ENCODE assay signal across 11 mouse cellular contexts in genomic region chr11:115807306-115807705, GRCm38 (mm10). TPM values are rescaled to one million over a fixed set of nuclear protein-coding genes. Genes with fewer than 3 reads are reported as not detected.
DNase-seq lines count a peak whose midpoint lies in the region; ATAC-seq and TF ChIP-seq lines count a peak whose summit lies in the region.
"Had no signal": no experiment of that assay in that cellular context is flagged by ENCODE, and none has a peak within 500 bp of the region (broad histone marks: within the 10 kb centered on the region; RNA-seq: fewer than 3 reads in every experiment).

No protein-coding gene starts in this region.

- no peak for TF ChIP-seq EP300 in heart, postnatal 0 days (IDR thresholded peaks at IDR 0.05; ENCODE audit: low read depth)

- TF ChIP-seq POLR2A in brain, embryonic 14.5 days (IDR thresholded peaks at IDR 0.05; ENCODE audit: borderline replicate concordance, extremely low read depth, insufficient read depth, insufficient read length, poor library complexity, severe bottlenecking): no peak

- H3K27ac ChIP-seq in heart, postnatal 0 days (ENCODE audit: low read depth): peak overlapping the region; percentile 32; the same call in 1 of the 2 replicates
- peak overlapping the region; percentile 25; the same call in 1 of the 2 replicates for H3K27ac ChIP-seq in forebrain, embryonic 16.5 days (ENCODE audit: low read length)
- peak overlapping the region; percentile 67 for H3K27ac ChIP-seq in midbrain, embryonic 16.5 days (ENCODE audit: low read length)
- H3K27ac ChIP-seq: embryonic facial prominence, embryonic 12.5 days had no signal

- H3K4me3 ChIP-seq in heart, postnatal 0 days (ENCODE audit: low read depth, low read length): no peak overlapping the region
- no peak overlapping the region for H3K4me3 ChIP-seq in forebrain, embryonic 16.5 days (replicated peaks; ENCODE audit: low read length)
- no peak overlapping the region for H3K4me3 ChIP-seq in midbrain, embryonic 16.5 days (ENCODE audit: low read depth, low read length)
- H3K4me3 ChIP-seq: embryonic facial prominence, embryonic 12.5 days; kidney, embryonic 15.5 days had no signal

- H3K4me2 ChIP-seq in heart, postnatal 0 days (ENCODE audit: low read depth, low read length): no peak overlapping the region
- peak overlapping the region; percentile 11; the same call in 1 of the 2 replicates for H3K4me2 ChIP-seq in forebrain, embryonic 16.5 days (ENCODE audit: low read length)
- 0 out of 2 replicates have a peak overlapping the region, but pooled peaks have one; percentile 17 for H3K4me2 ChIP-seq in midbrain, embryonic 16.5 days (ENCODE audit: low read length)

- H3K4me1 ChIP-seq in heart, postnatal 0 days (ENCODE audit: control insufficient read depth, insufficient read depth): peaks cover 47% of the 10 kb centered on the region
- peaks cover 34% of the 10 kb centered on the region for H3K4me1 ChIP-seq in forebrain, embryonic 16.5 days (replicated peaks; ENCODE audit: control insufficient read depth, insufficient read depth, low read length)
- H3K4me1 ChIP-seq in midbrain, embryonic 16.5 days (ENCODE audit: control insufficient read depth, insufficient read depth, low read length): peaks cover 22% of the 10 kb centered on the region

- H3K36me3 ChIP-seq in heart, postnatal 0 days (replicated peaks; ENCODE audit: control insufficient read depth, insufficient read depth, low read length): peaks cover 51% of the 10 kb centered on the region
- H3K36me3 ChIP-seq in forebrain, embryonic 16.5 days (ENCODE audit: control insufficient read depth, insufficient read depth): peaks cover 5% of the 10 kb centered on the region; the same call in 1 of the 2 replicates
- no peaks in the 10 kb centered on the region for H3K36me3 ChIP-seq in midbrain, embryonic 16.5 days (ENCODE audit: control insufficient read depth, insufficient read depth, low read length)

- 87% methylated on average over 6 of the region's 6 CpGs for WGBS in heart, postnatal 0 days
- 21% methylated on average over 6 of the region's 6 CpGs for WGBS in forebrain, embryonic 16.5 days
- 60% methylated on average over 6 of the region's 6 CpGs for WGBS in midbrain, embryonic 16.5 days

- ATAC-seq in heart, postnatal 0 days (ENCODE audit: insufficient read depth, low read depth): no peak
- ATAC-seq in forebrain, embryonic 16.5 days: peak; percentile 53
- no peak for ATAC-seq in midbrain, embryonic 16.5 days

- H3K27me3 ChIP-seq in heart, postnatal 0 days (ENCODE audit: control insufficient read depth, insufficient read depth, low read length): no peaks in the 10 kb centered on the region
- no peaks in the 10 kb centered on the region for H3K27me3 ChIP-seq in forebrain, embryonic 16.5 days (replicated peaks; ENCODE audit: control insufficient read depth, insufficient read depth, low read length)
- H3K27me3 ChIP-seq in midbrain, embryonic 16.5 days (ENCODE audit: control insufficient read depth, insufficient read depth, low read depth, low read length): no peaks in the 10 kb centered on the region
- H3K27me3 ChIP-seq: embryonic facial prominence, embryonic 12.5 days; kidney, embryonic 15.5 days had no signal

- H3K9ac ChIP-seq in heart, postnatal 0 days (replicated peaks; ENCODE audit: low read depth, low read length): 0 out of 2 replicates have a peak overlapping the region, but pooled peaks have one; percentile 8
- 0 out of 2 replicates have a peak overlapping the region, but pooled peaks have one; percentile 4 for H3K9ac ChIP-seq in forebrain, embryonic 16.5 days (replicated peaks; ENCODE audit: low read depth, low read length)
- 0 out of 2 replicates have a peak overlapping the region, but pooled peaks have one; percentile 38 for H3K9ac ChIP-seq in midbrain, embryonic 16.5 days (ENCODE audit: low read depth, low read length)
- H3K9ac ChIP-seq: embryonic facial prominence, embryonic 12.5 days; kidney, embryonic 15.5 days had no signal

- H3K9me3 ChIP-seq in heart, postnatal 0 days (replicated peaks; ENCODE audit: control insufficient read depth, low read length): no peaks in the 10 kb centered on the region
- no peaks in the 10 kb centered on the region for H3K9me3 ChIP-seq in forebrain, embryonic 16.5 days (ENCODE audit: control insufficient read depth, low read length)
- H3K9me3 ChIP-seq in midbrain, embryonic 16.5 days (replicated peaks; ENCODE audit: control insufficient read depth, low read length, poor library complexity, severe bottlenecking): no peaks in the 10 kb centered on the region
- H3K9me3 ChIP-seq: embryonic facial prominence, embryonic 12.5 days; kidney, embryonic 15.5 days had no signal

- DNase-seq in heart, postnatal 0 days (ENCODE audit: low spot score): no peak
- no peak for DNase-seq in heart, postnatal 4 days
- peak; percentile 82 for DNase-seq in brain, embryonic 14.5 days (ENCODE audit: low read depth)
- DNase-seq in ovary, adult 18-20 months (ENCODE audit: low spot score): no peak
- no peak for DNase-seq in cerebellum, adult 18-20 months
- no peak for DNase-seq in adipocyte (ENCODE audit: low spot score)

- TF ChIP-seq CTCF in heart, postnatal 0 days (IDR thresholded peaks at IDR 0.05; ENCODE audit: low read depth): no peak
- no peak for TF ChIP-seq CTCF in brain, embryonic 14.5 days (IDR thresholded peaks at IDR 0.05; ENCODE audit: borderline replicate concordance, extremely low read depth, insufficient read depth, insufficient read length)

RNA-seq across cellular contexts. Expression of gene Caskin2, which starts 6.1 kb away (rescaled TPM):
- 62.1 and 107 TPM in 2 replicates for total RNA-seq in heart, postnatal 0 days (2014; rRNA removed; ENCODE audit: low replicate concordance)
- 12.6 and 14.2 TPM in 2 replicates for polyA plus RNA-seq in heart, postnatal 0 days (2015; fragmentation: Nextera tagmentation; extraction: Ambion mirVana)
- 10 to 100 TPM; 51.7 to 58.8 TPM for total RNA-seq in heart, postnatal 4 days (2021)
- 24.7 and 24.8 TPM in 2 replicates for polyA plus RNA-seq in brain, embryonic 14.5 days (2012; rRNA removed)
- 9.1 and 11.2 TPM in 2 replicates for polyA plus RNA-seq in forebrain, embryonic 16.5 days (2015; fragmentation: Nextera tagmentation; extraction: Ambion mirVana)
- 7.6 and 8.9 TPM in 2 replicates for polyA plus RNA-seq in midbrain, embryonic 16.5 days (2015; fragmentation: Nextera tagmentation; extraction: Ambion mirVana)

RNA-seq across cellular contexts. Expression of gene Tsen54, which starts 7.2 kb away (rescaled TPM):
- 35.5 and 58.5 TPM in 2 replicates for total RNA-seq in heart, postnatal 0 days (2014; rRNA removed; ENCODE audit: low replicate concordance)
- 14.8 and 17.7 TPM in 2 replicates for polyA plus RNA-seq in heart, postnatal 0 days (2015; fragmentation: Nextera tagmentation; extraction: Ambion mirVana)
- total RNA-seq in heart, postnatal 4 days (2021): 10 to 100 TPM; 13.0 to 14.2 TPM
- polyA plus RNA-seq in brain, embryonic 14.5 days (2012; rRNA removed): 24.2 and 36.4 TPM in 2 replicates
- polyA plus RNA-seq in forebrain, embryonic 16.5 days (2015; fragmentation: Nextera tagmentation; extraction: Ambion mirVana): 25.8 and 28.3 TPM in 2 replicates
- 23.7 and 24.2 TPM in 2 replicates for polyA plus RNA-seq in midbrain, embryonic 16.5 days (2015; fragmentation: Nextera tagmentation; extraction: Ambion mirVana)

RNA-seq across cellular contexts. Expression of gene Llgl2, which starts 16.5 kb away (rescaled TPM):
- total RNA-seq in heart, postnatal 0 days (2014; rRNA removed; ENCODE audit: low replicate concordance): 49.8 and 85.5 TPM in 2 replicates
- polyA plus RNA-seq in heart, postnatal 0 days (2015; fragmentation: Nextera tagmentation; extraction: Ambion mirVana): 12.7 and 14.1 TPM in 2 replicates
- total RNA-seq in heart, postnatal 4 days (2021): 10 to 100 TPM; 20.0 to 21.2 TPM
- polyA plus RNA-seq in brain, embryonic 14.5 days (2012; rRNA removed): 1.5 and 2.5 TPM in 2 replicates
- 1.3 and 2.0 TPM in 2 replicates for polyA plus RNA-seq in forebrain, embryonic 16.5 days (2015; fragmentation: Nextera tagmentation; extraction: Ambion mirVana)
- polyA plus RNA-seq in midbrain, embryonic 16.5 days (2015; fragmentation: Nextera tagmentation; extraction: Ambion mirVana): 0.82 and 1.0 TPM in 2 replicates

RNA-seq across cellular contexts. Expression of gene Tmem94, which starts 42.1 kb away (rescaled TPM):
- total RNA-seq in heart, postnatal 0 days (2014; rRNA removed; ENCODE audit: low replicate concordance): 56.9 and 65.0 TPM in 2 replicates
- polyA plus RNA-seq in heart, postnatal 0 days (2015; fragmentation: Nextera tagmentation; extraction: Ambion mirVana): 32.5 and 34.0 TPM in 2 replicates
- 100 to 1,000 TPM; 103 to 108 TPM for total RNA-seq in heart, postnatal 4 days (2021)
- polyA plus RNA-seq in brain, embryonic 14.5 days (2012; rRNA removed): 56.0 and 61.9 TPM in 2 replicates
- 29.1 and 29.8 TPM in 2 replicates for polyA plus RNA-seq in forebrain, embryonic 16.5 days (2015; fragmentation: Nextera tagmentation; extraction: Ambion mirVana)
- 25.1 and 25.6 TPM in 2 replicates for polyA plus RNA-seq in midbrain, embryonic 16.5 days (2015; fragmentation: Nextera tagmentation; extraction: Ambion mirVana)

RNA-seq across cellular contexts. Expression of gene Myo15b, which starts 50.9 kb away (rescaled TPM):
- total RNA-seq in heart, postnatal 0 days (2014; rRNA removed; ENCODE audit: low replicate concordance): not detected in 2 replicates
- 0.04 and 0.11 TPM in 2 replicates for polyA plus RNA-seq in heart, postnatal 0 days (2015; fragmentation: Nextera tagmentation; extraction: Ambion mirVana)
- under 1 TPM; 0.16 to 0.19 TPM for total RNA-seq in heart, postnatal 4 days (2021)
- 0.14 and 0.23 TPM in 2 replicates for polyA plus RNA-seq in brain, embryonic 14.5 days (2012; rRNA removed)
- polyA plus RNA-seq in forebrain, embryonic 16.5 days (2015; fragmentation: Nextera tagmentation; extraction: Ambion mirVana): 0.18 TPM in 1 of 2 replicates, not detected in the other
- polyA plus RNA-seq in midbrain, embryonic 16.5 days (2015; fragmentation: Nextera tagmentation; extraction: Ambion mirVana): 0.09 TPM in 1 of 2 replicates, not detected in the other
- total RNA-seq: gastrocnemius, adult 18-20 months had no signal
